ENCODE assay signal across 1 mouse cellular context in the genomic region with DNA sequence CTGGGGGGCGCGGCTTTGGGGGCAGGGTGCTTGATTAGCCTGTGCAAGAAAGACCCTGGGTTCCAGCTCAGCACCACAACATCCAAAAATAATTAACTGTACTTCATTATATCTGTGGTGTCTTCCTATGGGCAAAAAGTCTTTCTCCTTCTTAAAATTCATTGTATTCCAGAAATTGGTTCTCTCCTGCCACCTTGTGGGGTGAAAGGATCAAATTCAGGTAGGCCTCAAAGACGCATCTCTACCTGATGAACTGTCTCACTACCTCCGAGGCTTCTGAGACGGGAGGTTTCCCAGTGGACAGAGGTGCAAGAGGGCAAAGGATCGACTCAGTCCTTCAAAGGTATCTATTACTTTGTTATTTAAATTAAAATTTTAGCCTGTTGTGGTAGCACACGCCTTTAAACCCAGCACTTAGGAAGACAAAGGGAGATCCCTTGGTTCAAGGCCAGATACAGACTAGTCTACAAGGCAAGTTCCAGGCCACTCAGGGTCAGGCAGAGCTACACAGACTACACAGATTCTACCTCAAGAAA.
TF ChIP-seq lines count a peak whose summit lies in the region.

No protein-coding gene starts in this region.

TF ChIP-seq in MEL, 35 proteins besides CTCF, POLR2A, EP300 and RAD21 (continued from another document):
- TF ChIP-seq MAFK (IDR thresholded peaks at IDR 0.05; ENCODE audit: borderline replicate concordance, low read depth, low read length) = no peak
- TF ChIP-seq UBTF (IDR thresholded peaks at IDR 0.05; ENCODE audit: borderline replicate concordance, insufficient read depth, low read depth, low read length) = no peak
- TF ChIP-seq TAL1 (IDR thresholded peaks at IDR 0.05; ENCODE audit: low read length) = no peak
- no peak for TF ChIP-seq CHD2 (IDR thresholded peaks at IDR 0.05; ENCODE audit: low read length)
- no peak for TF ChIP-seq RCOR1 (IDR thresholded peaks at IDR 0.05; ENCODE audit: low read depth, low read length)
- TF ChIP-seq BHLHE40 (IDR thresholded peaks at IDR 0.05; ENCODE audit: borderline replicate concordance, low read depth, low read length) = no peak
- TF ChIP-seq POLR2AphosphoS5 (IDR thresholded peaks at IDR 0.05; ENCODE audit: borderline replicate concordance, low read depth, low read length) = no peak
- TF ChIP-seq TCF12 (IDR thresholded peaks at IDR 0.05; ENCODE audit: low read depth, low read length) = no peak
- no peak for TF ChIP-seq NRF1 (IDR thresholded peaks at IDR 0.05; ENCODE audit: insufficient read depth, low read depth, low read length, poor library complexity, severe bottlenecking)
- TF ChIP-seq ZC3H11A (IDR thresholded peaks at IDR 0.05; ENCODE audit: low read depth, low read length) = no peak
- no peak for TF ChIP-seq USF1 (IDR thresholded peaks at IDR 0.05; ENCODE audit: low read depth, low read length)
- TF ChIP-seq NELFE (IDR thresholded peaks at IDR 0.05; ENCODE audit: low read depth, low read length) = no peak
- no peak for TF ChIP-seq ELF1 (IDR thresholded peaks at IDR 0.05; ENCODE audit: low read depth, low read length)
- no peak for TF ChIP-seq MYB (IDR thresholded peaks at IDR 0.05; ENCODE audit: low read depth, low read length)
